Mouse (Mus musculus) heart, postnatal 0 days (tissue): ENCODE data around the gene Tbkbp1.

ENCODE experiments used
- CTCF ChIP-seq: IDR thresholded peaks from 2 replicates; pipeline ENCODE4 v1.5.1; 2016; ENCODE audit warnings: antibody characterized with exemption, control low read depth, low read depth
- EP300 ChIP-seq: IDR thresholded peaks from 2 replicates; pipeline ENCODE4 v1.6.1; 2016; ENCODE audit warnings: antibody characterized with exemption, low read depth

GRCm38 (mm10) chr11:97186947-97187763 lies 35.9 kb upstream of the Tbkbp1 start:
- no peak for TF ChIP-seq CTCF
- TF ChIP-seq EP300 = no peak
